Mouse (Mus musculus) embryonic facial prominence, embryonic 12.5 days (tissue): Measurements from ENCODE around the gene Vmn2r1. TPM values are rescaled to one million over a fixed set of nuclear protein-coding genes. Genes with fewer than 3 reads are reported as not detected.

Source experiments
- ATAC-seq: fragments of 200-750 bp; cut with Nextera tagmentation; 2 replicates; pipeline ENCODE4 v1.8.0; 2017; ENCODE audit not compliant: insufficient number of reproducible peaks, insufficient read depth, low FRiP score, low TSS enrichment
- H3K27ac ChIP-seq: fragments of 300-500 bp; sonication (generic); 2 replicates; pipeline ENCODE4 v1.5.1; 2016; ENCODE audit warnings: mild to moderate bottlenecking
- H3K27me3 ChIP-seq: fragments of 300-500 bp; sonication (generic); 2 replicates; pipeline ENCODE4 v1.6.1; 2016; ENCODE audit warnings: mild to moderate bottlenecking, moderate library complexity
- H3K36me3 ChIP-seq: fragments of 300-500 bp; sonication (generic); 2 replicates; pipeline ENCODE4 v1.6.1; 2016; ENCODE audit warnings: mild to moderate bottlenecking
- H3K4me1 ChIP-seq: fragments of 300-500 bp; sonication (generic); 2 replicates; pipeline ENCODE4 v1.6.1; 2016
- H3K4me2 ChIP-seq: fragments of 300-500 bp; sonication (generic); replicated peaks from 2 replicates; pipeline ENCODE4 v1.6.1; 2016; ENCODE audit warnings: mild to moderate bottlenecking, moderate library complexity
- H3K4me3 ChIP-seq: fragments of 300-500 bp; sonication (generic); 2 replicates; pipeline ENCODE4 v1.5.1; 2016; ENCODE audit warnings: mild to moderate bottlenecking
- H3K9ac ChIP-seq: fragments of 300-500 bp; sonication (generic); 2 replicates; pipeline ENCODE4 v1.6.1; 2016; ENCODE audit warnings: mild to moderate bottlenecking, moderate library complexity
- H3K9me3 ChIP-seq: fragments of 300-500 bp; sonication (generic); 2 replicates; pipeline ENCODE4 v1.6.1; 2016; ENCODE audit warnings: mild to moderate bottlenecking, moderate library complexity
- WGBS: fragments of 180-500 bp; shearing (Covaris S2); methylation state at CpG from one replicate; pipeline ENCODE4 v1.1.7; 2016; 5-methylcytosine and 5-hydroxymethylcytosine counted together
- polyA plus RNA-seq: library from polyadenylated mRNA; unstranded; fragments of >200 nt; fragmentation: Nextera tagmentation; extraction: Ambion mirVana; gene quantifications from 2 replicates; pipeline ENCODE4 v1.2.1, GENCODE M21; 2016

The Vmn2r1 gene
- 0.05 and 0.08 TPM in 2 replicates for polyA plus RNA-seq

GRCm38 (mm10) chr3:64081247-64081646, at the start of gene Vmn2r1:
Vmn2r1 (plus strand) TSS chr3:64081547.
- ATAC-seq, result no peak
- Histone ChIP-seq H3K36me3 (no peaks in the 10 kb centered on the region), H3K9me3 (no peaks in the 10 kb centered on the region), H3K9ac (no peak within 1 kb of the TSS), H3K4me2 (no peak within 1 kb of the TSS), H3K27me3 (no peaks in the 10 kb centered on the region), H3K27ac (no peak within 1 kb of the TSS), H3K4me1 (no peaks in the 10 kb centered on the region), H3K4me3 (no peak within 1 kb of the TSS)
- WGBS, result 70% methylated on average over 4 of the region's 4 CpGs

- Histone ChIP-seq H3K27ac (no peak overlapping the region), H3K4me2 (no peak overlapping the region), H3K9me3 (no peaks in the 10 kb centered on the region), H3K36me3 (no peaks in the 10 kb centered on the region), H3K27me3 (no peaks in the 10 kb centered on the region), H3K4me1 (no peaks in the 10 kb centered on the region), H3K4me3 (no peak overlapping the region), H3K9ac (no peak overlapping the region)
- WGBS, result 76% methylated on average over 7 of the region's 7 CpGs
- ATAC-seq, result no peak
These were observed 43.1 kb upstream of the Vmn2r1 start for GRCm38 (mm10) chr3:64038136-64038841.

- no peaks in the 10 kb centered on the region for H3K4me1 ChIP-seq
- H3K4me2 ChIP-seq, result peak overlapping the region; percentile 73
- no peaks in the 10 kb centered on the region for H3K9me3 ChIP-seq
- ATAC-seq, result peak; percentile 81; the same call in 1 of the 2 replicates
- peak overlapping the region; percentile 36 for H3K4me3 ChIP-seq
- WGBS, result 11% methylated on average over 25 of the region's 25 CpGs
- no peaks in the 10 kb centered on the region for H3K36me3 ChIP-seq
- no peak overlapping the region for H3K27ac ChIP-seq
- H3K27me3 ChIP-seq, result no peaks in the 10 kb centered on the region
- H3K9ac ChIP-seq, result peak overlapping the region; percentile 25
These were observed 41.2 kb upstream of the Vmn2r1 start for GRCm38 (mm10) chr3:64039818-64040784.

- Histone ChIP-seq H3K27me3 (no peaks in the 10 kb centered on the region), H3K4me3 (no peak overlapping the region), H3K9ac (no peak overlapping the region), H3K9me3 (no peaks in the 10 kb centered on the region), H3K4me2 (no peak overlapping the region), H3K27ac (no peak overlapping the region), H3K36me3 (no peaks in the 10 kb centered on the region), H3K4me1 (no peaks in the 10 kb centered on the region)
- no peak for ATAC-seq
- WGBS, result 86% methylated on average over 1 of the region's 1 CpGs
These were observed 31.4 kb downstream of the Vmn2r1 start for GRCm38 (mm10) chr3:64112707-64113106.

GRCm38 (mm10) chr3:64113352-64114046, 32.2 kb downstream of the Vmn2r1 start:
- no peaks in the 10 kb centered on the region for H3K4me1 ChIP-seq
- no peak overlapping the region for H3K4me3 ChIP-seq
- H3K9ac ChIP-seq, result no peak overlapping the region
- ATAC-seq, result no peak
- no peak overlapping the region for H3K4me2 ChIP-seq
- H3K27me3 ChIP-seq, result no peaks in the 10 kb centered on the region
- H3K36me3 ChIP-seq, result no peaks in the 10 kb centered on the region
- 79% methylated on average over 11 of the region's 11 CpGs for WGBS
- H3K27ac ChIP-seq, result no peak overlapping the region
- H3K9me3 ChIP-seq, result no peaks in the 10 kb centered on the region

DNA sequence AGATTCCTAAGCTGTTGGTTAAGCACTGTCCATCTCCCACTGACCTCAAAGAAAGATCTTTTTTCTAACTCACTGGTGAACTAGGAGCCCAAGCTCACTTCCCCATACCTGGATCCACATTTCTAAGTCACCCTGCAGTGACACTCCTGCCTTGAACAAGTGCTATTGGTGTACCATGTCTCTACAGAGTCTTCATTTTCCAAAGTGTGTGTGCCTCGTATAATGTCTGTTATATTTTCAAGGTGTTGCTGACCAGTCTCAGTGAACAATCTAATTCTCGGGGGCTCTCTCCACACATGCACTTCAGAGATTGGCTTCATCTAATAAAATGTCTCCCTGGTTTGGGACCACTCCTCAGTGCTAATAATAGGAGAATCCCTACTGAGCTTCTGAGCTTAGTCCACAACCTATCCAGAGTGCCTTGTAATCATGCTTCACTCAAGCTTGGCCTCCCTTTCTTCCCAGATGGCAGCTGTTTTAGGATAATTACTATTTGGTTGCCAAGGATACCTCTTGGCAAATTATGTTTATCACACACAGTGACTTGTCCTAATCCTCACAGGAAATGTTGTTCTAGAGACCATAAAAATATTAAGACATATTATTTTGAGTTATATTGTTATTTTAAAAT, 60.6 kb downstream of the Vmn2r1 start, which contains the start of gene Vmn2r2:
Vmn2r2 (minus strand) TSS at position 51 of the 631 bp plus-strand sequence.
- Histone ChIP-seq H3K9ac (no peak within 1 kb of the TSS), H3K36me3 (no peaks in the 10 kb centered on the region), H3K4me2 (no peak within 1 kb of the TSS), H3K4me3 (no peak within 1 kb of the TSS), H3K4me1 (no peaks in the 10 kb centered on the region), H3K27me3 (no peaks in the 10 kb centered on the region), H3K27ac (no peak within 1 kb of the TSS), H3K9me3 (no peaks in the 10 kb centered on the region)
- no peak for ATAC-seq
- 79% methylated on average over 2 of the region's 2 CpGs for WGBS

Other genes with a start within 250 kb of the Vmn2r1 start
- 5.7 and 8.4 TPM in 2 replicates for gene Plch1, start 182.1 kb upstream of the Vmn2r1 start, polyA plus RNA-seq
- 5.4 and 7.1 TPM in 2 replicates for gene E130311K13Rik, start 152.1 kb upstream of the Vmn2r1 start, polyA plus RNA-seq
- 16.5 and 17.3 TPM in 2 replicates for gene Slc33a1, start 116.8 kb upstream of the Vmn2r1 start, polyA plus RNA-seq
- 56.2 and 57.5 TPM in 2 replicates for gene Gmps, start 105.4 kb upstream of the Vmn2r1 start, polyA plus RNA-seq
- gene Vmn2r2, start 60.4 kb downstream of the Vmn2r1 start, polyA plus RNA-seq, result 0.05 TPM in 1 of 2 replicates, not detected in the other
- not detected in 2 replicates for gene Vmn2r3, start 208.2 kb downstream of the Vmn2r1 start, polyA plus RNA-seq